Mouse (Mus musculus): ENCODE measurements around the gene Gnaq.

GRCm38 (mm10) chr19:16130476-16130875 is 2.2 kb upstream of the Gnaq start:
- TF ChIP-seq GATA1 (IDR thresholded peaks at IDR 0.05; ENCODE audit: borderline replicate concordance, low read length) (no peak), FLI1 (IDR thresholded peaks at IDR 0.05; ENCODE audit: low read length) (no peak)
